Mouse (Mus musculus) MEL (cell line): ENCODE results near the gene Igfals. TPM values are rescaled to one million over a fixed set of nuclear protein-coding genes. Genes with fewer than 3 reads are reported as not detected.

ENCODE experiments used
- DNase-seq: peaks from one replicate; pipeline ENCODE4 v3.0.0; 2011; ENCODE audit warnings: low read depth, low spot score
- H3K27ac ChIP-seq: 2 replicates; pipeline ENCODE4 v1.5.1; 2012; ENCODE audit warnings: low read depth, mild to moderate bottlenecking, control low read depth, low read length, moderate library complexity; ENCODE audit not compliant: control insufficient read depth
- H3K27me3 ChIP-seq, 2 experiments: fragments of 150-350 bp in 1 of 2; sonication (generic) in 1 of 2; 2 replicates each; pipeline ENCODE4 v1.6.1; 2012; ENCODE audit warnings: low read length in 2 of 2, mild to moderate bottlenecking in 2 of 2, improper control_type of control experiment in 1 of 2, moderate library complexity in 1 of 2; ENCODE audit not compliant: insufficient read depth in 2 of 2, control insufficient read depth in 1 of 2
- H3K36me3 ChIP-seq, 2 experiments: 2 replicates each; pipeline ENCODE4 v1.6.1; 2012 to 2014; ENCODE audit warnings: low read length in 2 of 2, improper control_type of control experiment in 1 of 2, inconsistent platforms in 1 of 2, mild to moderate bottlenecking in 1 of 2; ENCODE audit not compliant: insufficient read depth in 2 of 2, control insufficient read depth in 1 of 2
- H3K4me1 ChIP-seq, 2 experiments: fragments of 150-350 bp in 1 of 2; sonication (generic) in 1 of 2; 2 replicates each; pipeline ENCODE4 v1.6.1; 2012; ENCODE audit warnings: low read length in 2 of 2, improper control_type of control experiment in 1 of 2, mild to moderate bottlenecking in 1 of 2; ENCODE audit not compliant: insufficient read depth in 2 of 2, control insufficient read depth in 1 of 2
- H3K4me3 ChIP-seq, 2 experiments: fragments of 150-350 bp in 1 of 2; sonication (generic) in 1 of 2; 2 replicates each; pipeline ENCODE4 v1.5.1; 2012; ENCODE audit warnings: low read depth in 2 of 2, low read length in 2 of 2, mild to moderate bottlenecking in 2 of 2, moderate library complexity in 2 of 2, control low read depth in 1 of 2, improper control_type of control experiment in 1 of 2; ENCODE audit not compliant: control insufficient read depth in 1 of 2, insufficient read depth in 1 of 2
- H3K79me2 ChIP-seq: 2 replicates; pipeline ENCODE4 v1.6.1; 2012; ENCODE audit warnings: mild to moderate bottlenecking, low read length, moderate library complexity; ENCODE audit not compliant: control insufficient read depth, poor library complexity, insufficient read depth
- H3K9ac ChIP-seq: 2 replicates; pipeline ENCODE4 v1.6.1; 2012; ENCODE audit warnings: low read depth, mild to moderate bottlenecking, control low read depth, low read length, moderate library complexity; ENCODE audit not compliant: control insufficient read depth, poor library complexity, severe bottlenecking
- H3K9me3 ChIP-seq: fragments of 150-350 bp; sonication (generic); replicated peaks from 2 replicates; pipeline ENCODE4 v1.6.1; 2012; ENCODE audit warnings: mild to moderate bottlenecking, low read length, improper control_type of control experiment, moderate library complexity; ENCODE audit not compliant: insufficient read depth
- CTCF ChIP-seq, 3 experiments: IDR thresholded peaks in 2 of 3; conservative IDR thresholded peaks in 1 of 3; 2 replicates each; pipeline ENCODE4 v1.5.1; 2011 to 2012; ENCODE audit warnings: low read length in 3 of 3, low read depth in 2 of 3, mild to moderate bottlenecking in 2 of 3, improper control_type of control experiment in 1 of 3, inconsistent platforms in 1 of 3, mixed read lengths in 1 of 3, moderate library complexity in 1 of 3; ENCODE audit not compliant: control insufficient read depth in 1 of 3, insufficient read depth in 1 of 3, poor library complexity in 1 of 3, severe bottlenecking in 1 of 3
- ELF1 ChIP-seq: IDR thresholded peaks from 2 replicates; pipeline ENCODE4 v1.6.1; 2014; ENCODE audit warnings: low read depth, mild to moderate bottlenecking, inconsistent platforms, low read length, improper control_type of control experiment, moderate library complexity
- ETS1 ChIP-seq: IDR thresholded peaks from 2 replicates; pipeline ENCODE4 v1.6.1; 2012; ENCODE audit warnings: low read depth, mild to moderate bottlenecking, inconsistent platforms, low read length, improper control_type of control experiment, moderate library complexity
- GABPA ChIP-seq: IDR thresholded peaks from 2 replicates; pipeline ENCODE4 v1.6.1; 2012; ENCODE audit warnings: low read depth, mild to moderate bottlenecking, inconsistent platforms, low read length, improper control_type of control experiment, moderate library complexity
- JUND ChIP-seq: IDR thresholded peaks from 2 replicates; pipeline ENCODE4 v1.6.1; 2011; ENCODE audit warnings: low read depth, mild to moderate bottlenecking, improper control_type of control experiment, low read length
- KAT2A ChIP-seq: conservative IDR thresholded peaks from 2 replicates; pipeline ENCODE4 v1.6.1; 2012; ENCODE audit warnings: low read depth, low read length, improper control_type of control experiment, inconsistent platforms
- MAFK ChIP-seq: IDR thresholded peaks from 2 replicates; pipeline ENCODE4 v1.6.1; 2011; ENCODE audit warnings: low read depth, mild to moderate bottlenecking, low read length, improper control_type of control experiment, borderline replicate concordance
- MAZ ChIP-seq: IDR thresholded peaks from 2 replicates; pipeline ENCODE4 v1.6.1; 2012; ENCODE audit warnings: low read depth, mild to moderate bottlenecking, inconsistent platforms, low read length, improper control_type of control experiment
- MYC ChIP-seq: IDR thresholded peaks from 2 replicates; pipeline ENCODE4 v1.6.1; 2011; ENCODE audit warnings: low read depth, mild to moderate bottlenecking, low read length, improper control_type of control experiment, moderate library complexity
- NELFE ChIP-seq: IDR thresholded peaks from 2 replicates; pipeline ENCODE4 v1.6.1; 2011; ENCODE audit warnings: low read depth, low read length, improper control_type of control experiment
- POLR2AphosphoS2 ChIP-seq: IDR thresholded peaks from 2 replicates; pipeline ENCODE4 v1.6.1; 2011; ENCODE audit warnings: low read length, improper control_type of control experiment
- POLR2AphosphoS5 ChIP-seq: IDR thresholded peaks from 2 replicates; pipeline ENCODE4 v1.6.1; 2012; ENCODE audit warnings: low read depth, borderline replicate concordance, mild to moderate bottlenecking, inconsistent platforms, low read length, moderate library complexity, mixed read lengths
- RAD21 ChIP-seq: IDR thresholded peaks from 2 replicates; pipeline ENCODE4 v1.6.1; 2011; ENCODE audit warnings: mild to moderate bottlenecking, low read depth, low read length, improper control_type of control experiment
- RCOR1 ChIP-seq: IDR thresholded peaks from 2 replicates; pipeline ENCODE4 v1.6.1; 2012; ENCODE audit warnings: low read depth, mild to moderate bottlenecking, inconsistent platforms, low read length, improper control_type of control experiment
- SMC3 ChIP-seq: IDR thresholded peaks from 2 replicates; pipeline ENCODE4 v1.6.1; 2011; ENCODE audit warnings: low read depth, low read length, improper control_type of control experiment
- TAL1 ChIP-seq: IDR thresholded peaks from 2 replicates; pipeline ENCODE4 v1.6.1; 2012; ENCODE audit warnings: mild to moderate bottlenecking, inconsistent platforms, low read length, moderate library complexity, mixed read lengths
- UBTF ChIP-seq: IDR thresholded peaks from 2 replicates; pipeline ENCODE4 v1.6.1; 2012; ENCODE audit warnings: low read depth, mild to moderate bottlenecking, inconsistent platforms, low read length, improper control_type of control experiment, moderate library complexity, borderline replicate concordance; ENCODE audit not compliant: insufficient read depth
- USF1 ChIP-seq: IDR thresholded peaks from 2 replicates; pipeline ENCODE4 v1.6.1; 2014; ENCODE audit warnings: low read depth, mild to moderate bottlenecking, inconsistent platforms, low read length, improper control_type of control experiment, moderate library complexity
- USF2 ChIP-seq, 2 experiments: IDR thresholded peaks; 2 replicates each; pipeline ENCODE4 v1.6.1; 2011 to 2012; ENCODE audit warnings: improper control_type of control experiment in 2 of 2, low read length in 2 of 2, borderline replicate concordance in 1 of 2, inconsistent platforms in 1 of 2, low read depth in 1 of 2, mild to moderate bottlenecking in 1 of 2; ENCODE audit not compliant: insufficient read depth in 1 of 2
- ZC3H11A ChIP-seq: IDR thresholded peaks from 2 replicates; pipeline ENCODE4 v1.6.1; 2012; ENCODE audit warnings: low read depth, mild to moderate bottlenecking, inconsistent platforms, low read length, improper control_type of control experiment
- polyA plus RNA-seq, 2 experiments: library from polyadenylated mRNA; stranded (reverse) in 1 of 2; unstranded in 1 of 2; fragments of >175 nt in 1 of 2; fragments of >200 nt in 1 of 2; gene quantifications; 2 replicates each; pipeline versions ENCODE4 v1.2.1 to v1.2.4; 2012; ENCODE audit warnings: low replicate concordance in 2 of 2, low read depth in 1 of 2; ENCODE audit not compliant: insufficient read length in 2 of 2, insufficient read depth in 1 of 2, missing spikeins in 1 of 2
- total RNA-seq: library from RNA; depleted of rRNA; stranded (reverse); fragments of 300-350 nt; gene quantifications from 2 replicates; pipeline ENCODE4 v1.2.3, GENCODE M21; 2012

Gene Igfals
- total and polyA plus RNA-seq, 3 experiments: 0.04 TPM; not detected in 2

DNA sequence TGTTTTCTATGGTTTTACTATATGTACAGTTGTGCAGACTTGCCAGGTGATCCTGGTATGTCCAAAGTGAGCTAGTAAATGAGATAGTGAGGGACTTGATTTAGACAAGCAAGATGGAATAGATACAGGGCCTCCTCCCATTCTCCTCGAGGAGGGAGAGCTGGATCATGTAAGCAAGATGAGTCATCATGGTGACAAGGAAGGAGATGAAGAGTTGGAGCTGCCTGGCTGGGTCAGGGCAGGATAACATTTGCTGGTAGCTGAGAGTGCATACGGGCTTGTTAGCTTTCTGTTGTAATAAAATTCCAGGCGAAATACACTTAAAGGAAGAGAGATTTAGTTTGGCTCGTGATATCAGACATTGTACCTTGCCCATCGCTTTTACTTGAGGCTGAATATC, 25.5 kb upstream of the Igfals start:
- Histone ChIP-seq H3K27ac (no peak overlapping the region), H3K4me1 (no peaks in the 10 kb centered on the region), H3K36me3 (no peaks in the 10 kb centered on the region), H3K4me3 (no peak overlapping the region), H3K27me3 (peaks cover 6 to 23% of the 10 kb centered on the region in 2 experiments), H3K9ac (no peak overlapping the region), H3K79me2 (no peaks in the 10 kb centered on the region), H3K9me3 (no peaks in the 10 kb centered on the region)
- TF ChIP-seq USF2 (IDR thresholded peaks at IDR 0.05; ENCODE audit: borderline replicate concordance in 1 of 2, insufficient read depth in 1 of 2, low read depth in 1 of 2, low read length in 2 of 2): no peak
- no peak for TF ChIP-seq CTCF (IDR thresholded peaks at IDR 0.05 in 2 of 3, conservative IDR thresholded peaks at IDR 0.05 in 1 of 3; ENCODE audit: control insufficient read depth in 1 of 3, insufficient read depth in 1 of 3, low read depth in 2 of 3, low read length in 3 of 3, poor library complexity in 1 of 3, severe bottlenecking in 1 of 3)
- TF ChIP-seq RCOR1: no peak
- TF ChIP-seq TAL1: no peak
- TF ChIP-seq NELFE: no peak
- no peak for TF ChIP-seq POLR2AphosphoS5
- TF ChIP-seq JUND: no peak
- TF ChIP-seq GABPA: no peak
- TF ChIP-seq MAFK: no peak
- no peak for TF ChIP-seq ELF1
- TF ChIP-seq MAZ: no peak
- TF ChIP-seq POLR2AphosphoS2: no peak
- TF ChIP-seq ETS1: no peak
- no peak for TF ChIP-seq MYC
- TF ChIP-seq USF1: no peak
- TF ChIP-seq RAD21: no peak
- DNase-seq: no peak

DNA sequence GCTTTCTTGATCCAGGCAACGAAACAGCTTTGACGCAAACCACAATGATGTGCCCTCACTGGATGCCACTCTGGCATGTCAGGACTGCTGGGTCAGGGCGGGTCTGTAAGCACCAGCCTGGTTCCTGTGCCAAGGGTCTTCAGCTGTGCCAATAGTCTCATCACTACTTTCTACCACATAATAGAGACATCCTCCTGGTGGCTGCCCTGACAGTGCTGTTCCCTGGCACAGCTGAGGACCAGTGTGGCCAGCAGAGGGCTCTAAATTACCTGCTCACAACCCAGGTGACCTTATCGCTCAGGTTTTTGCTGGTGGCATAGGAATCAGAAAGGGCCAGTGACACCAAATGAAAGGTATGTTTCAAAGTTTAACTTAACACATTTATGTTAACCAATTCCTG, 24.7 kb upstream of the Igfals start:
- no peaks in the 10 kb centered on the region for H3K4me1 ChIP-seq
- no peaks in the 10 kb centered on the region for H3K36me3 ChIP-seq
- peaks cover 4 to 16% of the 10 kb centered on the region in 2 experiments for H3K27me3 ChIP-seq
- TF ChIP-seq SMC3 (peak; percentile 55), UBTF (no peak), RAD21 (peak; percentile 30), ZC3H11A (peak; percentile 21; the same call in 1 of the 2 replicates), CTCF (IDR thresholded peaks at IDR 0.05 in 2 of 3, conservative IDR thresholded peaks at IDR 0.05 in 1 of 3; ENCODE audit: control insufficient read depth in 1 of 3, insufficient read depth in 1 of 3, low read depth in 2 of 3, low read length in 3 of 3, poor library complexity in 1 of 3, severe bottlenecking in 1 of 3) (peak; percentile 7 to 53 (median 47); a peak in 4 of 6 replicates), KAT2A (no peak)
- peak; percentile 25 for DNase-seq
- H3K4me3 ChIP-seq: no peak overlapping the region
- H3K79me2 ChIP-seq: no peaks in the 10 kb centered on the region
- H3K27ac ChIP-seq: no peak overlapping the region
- no peak overlapping the region for H3K9ac ChIP-seq
- no peaks in the 10 kb centered on the region for H3K9me3 ChIP-seq
